Mouse (Mus musculus) embryonic facial prominence, embryonic 13.5 days (tissue): ENCODE measurements around the gene Gm47969. TPM values are rescaled to one million over a fixed set of nuclear protein-coding genes. Genes with fewer than 3 reads are reported as not detected.
"Not testable (repeated sequence)": the region's sequence is repeated elsewhere in the genome, so short reads cannot be mapped to it uniquely, and the experiment has no call there.

Experiments used
- ATAC-seq: fragments of 200-750 bp; cut with Nextera tagmentation; 2 replicates; pipeline ENCODE4 v1.8.0; 2017; ENCODE audit warnings: low read depth; ENCODE audit not compliant: insufficient number of reproducible peaks, insufficient read depth, low FRiP score, low TSS enrichment
- H3K27ac ChIP-seq: fragments of 300-500 bp; sonication (generic); 2 replicates; pipeline ENCODE4 v1.5.1; 2015; ENCODE audit warnings: moderate library complexity, mild to moderate bottlenecking, inconsistent platforms
- H3K27me3 ChIP-seq: fragments of 300-500 bp; sonication (generic); 2 replicates; pipeline ENCODE4 v1.6.1; 2015; ENCODE audit warnings: mild to moderate bottlenecking, inconsistent platforms
- H3K36me3 ChIP-seq: fragments of 300-500 bp; sonication (generic); 2 replicates; pipeline ENCODE4 v1.6.1; 2015; ENCODE audit warnings: mild to moderate bottlenecking, inconsistent platforms
- H3K4me1 ChIP-seq: fragments of 300-500 bp; sonication (generic); 2 replicates; pipeline ENCODE4 v1.6.1; 2015; ENCODE audit warnings: inconsistent platforms
- H3K4me2 ChIP-seq: fragments of 300-500 bp; sonication (generic); 2 replicates; pipeline ENCODE4 v1.6.1; 2015; ENCODE audit warnings: moderate library complexity, mild to moderate bottlenecking, inconsistent platforms
- H3K4me3 ChIP-seq: fragments of 300-500 bp; sonication (generic); 2 replicates; pipeline ENCODE4 v1.5.1; 2015; ENCODE audit warnings: mild to moderate bottlenecking, inconsistent platforms
- H3K9ac ChIP-seq: fragments of 300-500 bp; sonication (generic); 2 replicates; pipeline ENCODE4 v1.6.1; 2015; ENCODE audit warnings: mild to moderate bottlenecking, inconsistent platforms
- H3K9me3 ChIP-seq: fragments of 300-500 bp; sonication (generic); 2 replicates; pipeline ENCODE4 v1.6.1; 2016; ENCODE audit warnings: inconsistent platforms
- WGBS: fragments of 180-500 bp; shearing (Covaris S2); methylation state at CpG from one replicate; pipeline ENCODE4 v1.1.7; 2015; ENCODE audit warnings: mixed read lengths; 5-methylcytosine and 5-hydroxymethylcytosine counted together
- polyA plus RNA-seq: library from polyadenylated mRNA; unstranded; fragments of >200 nt; fragmentation: Nextera tagmentation; extraction: Ambion mirVana; gene quantifications from 2 replicates; pipeline ENCODE4 v1.2.1, GENCODE M21; 2015

Gene Gm47969
- not detected in 2 replicates for polyA plus RNA-seq

GRCm38 (mm10) chr1:83044882-83045427 is at the start of gene Gm47969:
TSS of gene Gm47969 (plus strand) at chr1:83044932.
- Histone ChIP-seq H3K27ac (no peak within 1 kb of the TSS), H3K9me3 (no peaks in the 10 kb centered on the region), H3K27me3 (no peaks in the 10 kb centered on the region), H3K36me3 (no peaks in the 10 kb centered on the region), H3K9ac (no peak within 1 kb of the TSS), H3K4me3 (no peak within 1 kb of the TSS), H3K4me2 (no peak within 1 kb of the TSS), H3K4me1 (no peaks in the 10 kb centered on the region)
- WGBS, result 83% methylated on average over 5 of the region's 5 CpGs
- no peak for ATAC-seq

GRCm38 (mm10) chr1:83000306-83000705 is 44.4 kb upstream of the Gm47969 start, which contains the start of gene Gm47959:
TSS of gene Gm47959 (plus strand) at chr1:83000548.
- 95% methylated on average over 9 of the region's 9 CpGs for WGBS
- H3K27ac ChIP-seq, H3K9me3 ChIP-seq, H3K9ac ChIP-seq, H3K36me3 ChIP-seq, H3K4me1 ChIP-seq, H3K27me3 ChIP-seq, H3K4me3 ChIP-seq, ATAC-seq, H3K4me2 ChIP-seq: not testable (repeated sequence)

- no peaks in the 10 kb centered on the region for H3K27me3 ChIP-seq
- H3K27ac ChIP-seq, result no peak overlapping the region
- no peaks in the 10 kb centered on the region for H3K4me1 ChIP-seq
- H3K4me2 ChIP-seq, result no peak overlapping the region
- 77% methylated on average over 8 of the region's 8 CpGs for WGBS
- H3K4me3 ChIP-seq, result no peak overlapping the region
- H3K9me3 ChIP-seq, result no peaks in the 10 kb centered on the region
- H3K36me3 ChIP-seq, result no peaks in the 10 kb centered on the region
- ATAC-seq, result no peak
- H3K9ac ChIP-seq, result no peak overlapping the region
These were observed 38.2 kb upstream of the Gm47969 start for GRCm38 (mm10) chr1:83006218-83007179.

GRCm38 (mm10) chr1:83007471-83007870 is 37.3 kb upstream of the Gm47969 start:
- Histone ChIP-seq H3K27ac (no peak overlapping the region), H3K4me2 (no peak overlapping the region), H3K4me1 (no peaks in the 10 kb centered on the region), H3K9ac (no peak overlapping the region), H3K36me3 (no peaks in the 10 kb centered on the region), H3K4me3 (no peak overlapping the region), H3K9me3 (no peaks in the 10 kb centered on the region), H3K27me3 (no peaks in the 10 kb centered on the region)
- ATAC-seq, result no peak
- WGBS, result 67% methylated on average over 6 of the region's 6 CpGs

GRCm38 (mm10) chr1:83014477-83014876 is 30.3 kb upstream of the Gm47969 start:
- Histone ChIP-seq H3K27ac (no peak overlapping the region), H3K4me3 (no peak overlapping the region), H3K36me3 (no peaks in the 10 kb centered on the region), H3K4me1 (no peaks in the 10 kb centered on the region), H3K9ac (no peak overlapping the region), H3K27me3 (no peaks in the 10 kb centered on the region), H3K4me2 (no peak overlapping the region), H3K9me3 (no peaks in the 10 kb centered on the region)
- WGBS, result 90% methylated on average over 3 of the region's 3 CpGs
- ATAC-seq, result no peak

- ATAC-seq, result no peak
- no peaks in the 10 kb centered on the region for H3K9me3 ChIP-seq
- WGBS, result 77% methylated on average over 10 of the region's 10 CpGs
- H3K27ac ChIP-seq, result no peak overlapping the region
- H3K27me3 ChIP-seq, result no peaks in the 10 kb centered on the region
- H3K4me2 ChIP-seq, result no peak overlapping the region
- H3K36me3 ChIP-seq, result no peaks in the 10 kb centered on the region
- H3K9ac ChIP-seq, result no peak overlapping the region
- H3K4me1 ChIP-seq, result no peaks in the 10 kb centered on the region
- no peak overlapping the region for H3K4me3 ChIP-seq
These were observed 29.3 kb upstream of the Gm47969 start for GRCm38 (mm10) chr1:83015329-83015879.

GRCm38 (mm10) chr1:83016556-83016955 is 28.2 kb upstream of the Gm47969 start:
- H3K9ac ChIP-seq, result no peak overlapping the region
- H3K4me3 ChIP-seq, result no peak overlapping the region
- ATAC-seq, result no peak
- WGBS, result 61% methylated on average over 1 of the region's 1 CpGs
- H3K4me2 ChIP-seq, result no peak overlapping the region
- H3K27me3 ChIP-seq, result no peaks in the 10 kb centered on the region
- no peak overlapping the region for H3K27ac ChIP-seq
- no peaks in the 10 kb centered on the region for H3K4me1 ChIP-seq
- no peaks in the 10 kb centered on the region for H3K36me3 ChIP-seq
- no peaks in the 10 kb centered on the region for H3K9me3 ChIP-seq

- no peaks in the 10 kb centered on the region for H3K27me3 ChIP-seq
- no peak overlapping the region for H3K4me3 ChIP-seq
- H3K9ac ChIP-seq, result no peak overlapping the region
- ATAC-seq, result no peak
- H3K36me3 ChIP-seq, result no peaks in the 10 kb centered on the region
- no peaks in the 10 kb centered on the region for H3K9me3 ChIP-seq
- H3K27ac ChIP-seq, result no peak overlapping the region
- H3K4me1 ChIP-seq, result peaks cover 5% of the 10 kb centered on the region; the same call in 1 of the 2 replicates
- 68% methylated on average over 1 of the region's 1 CpGs for WGBS
- H3K4me2 ChIP-seq, result no peak overlapping the region
These were observed 12.8 kb upstream of the Gm47969 start for GRCm38 (mm10) chr1:83031950-83032349.

GRCm38 (mm10) chr1:83032508-83032907 is 12.2 kb upstream of the Gm47969 start:
- no peaks in the 10 kb centered on the region for H3K27me3 ChIP-seq
- H3K36me3 ChIP-seq, result no peaks in the 10 kb centered on the region
- H3K4me2 ChIP-seq, result no peak overlapping the region
- ATAC-seq, result no peak
- H3K9me3 ChIP-seq, result no peaks in the 10 kb centered on the region
- no peak overlapping the region for H3K4me3 ChIP-seq
- H3K9ac ChIP-seq, result no peak overlapping the region
- H3K27ac ChIP-seq, result no peak overlapping the region
- H3K4me1 ChIP-seq, result peaks cover 5% of the 10 kb centered on the region; the same call in 1 of the 2 replicates
- WGBS, result 92% methylated on average over 6 of the region's 6 CpGs

- Histone ChIP-seq H3K4me3 (no peak overlapping the region), H3K4me1 (peaks cover 10% of the 10 kb centered on the region; the same call in 1 of the 2 replicates), H3K4me2 (no peak overlapping the region), H3K9me3 (no peaks in the 10 kb centered on the region), H3K27me3 (no peaks in the 10 kb centered on the region), H3K27ac (no peak overlapping the region), H3K9ac (no peak overlapping the region), H3K36me3 (no peaks in the 10 kb centered on the region)
- no peak for ATAC-seq
- WGBS, result 58% methylated on average over 5 of the region's 5 CpGs
These were observed 10.2 kb upstream of the Gm47969 start for GRCm38 (mm10) chr1:83034509-83034908.

GRCm38 (mm10) chr1:83036892-83037667 is 7.7 kb upstream of the Gm47969 start:
- no peaks in the 10 kb centered on the region for H3K9me3 ChIP-seq
- H3K27me3 ChIP-seq, result no peaks in the 10 kb centered on the region
- H3K36me3 ChIP-seq, result no peaks in the 10 kb centered on the region
- ATAC-seq, result no peak
- 67% methylated on average over 11 of the region's 11 CpGs for WGBS
- no peak overlapping the region for H3K27ac ChIP-seq
- peak overlapping the region; percentile 65; the same call in 1 of the 2 replicates for H3K4me2 ChIP-seq
- peaks cover 10% of the 10 kb centered on the region; the same call in 1 of the 2 replicates for H3K4me1 ChIP-seq
- no peak overlapping the region for H3K9ac ChIP-seq
- H3K4me3 ChIP-seq, result no peak overlapping the region
